Mouse (Mus musculus) hindbrain, embryonic 11.5 days (tissue): ENCODE data around the gene Kansl2. TPM values are rescaled to one million over a fixed set of nuclear protein-coding genes. Genes with fewer than 3 reads are reported as not detected.
A peak's percentile ranks its signal among the peaks of the same experiment; 100 is the strongest.

Experiments
- ATAC-seq: fragments of 200-750 bp; cut with Nextera tagmentation; 2 replicates; pipeline ENCODE4 v1.8.0; 2017; ENCODE audit warnings: mild to moderate bottlenecking, moderate TSS enrichment, moderate library complexity; ENCODE audit not compliant: low FRiP score
- DNase-seq: peaks from one replicate; pipeline ENCODE4 v3.0.0-alpha.2; 2015; ENCODE audit warnings: low spot score
- H3K27ac ChIP-seq: fragments of 300-500 bp; sonication (generic); 2 replicates; pipeline ENCODE4 v1.5.1; 2014; ENCODE audit warnings: mild to moderate bottlenecking, low read depth, low read length
- H3K27me3 ChIP-seq: fragments of 300-500 bp; sonication (generic); 2 replicates; pipeline ENCODE4 v1.6.1; 2014; ENCODE audit warnings: mild to moderate bottlenecking, low read length, moderate library complexity, mixed read lengths; ENCODE audit not compliant: control insufficient read depth, insufficient read depth
- H3K36me3 ChIP-seq: fragments of 300-500 bp; sonication (generic); 2 replicates; pipeline ENCODE4 v1.6.1; 2014; ENCODE audit warnings: mild to moderate bottlenecking, low read length, moderate library complexity, mixed read lengths; ENCODE audit not compliant: control insufficient read depth, insufficient read depth
- H3K4me1 ChIP-seq: fragments of 300-500 bp; sonication (generic); replicated peaks from 2 replicates; pipeline ENCODE4 v1.6.1; 2014; ENCODE audit warnings: low read length, mixed read lengths; ENCODE audit not compliant: control insufficient read depth, insufficient read depth
- H3K4me2 ChIP-seq: fragments of 300-500 bp; sonication (generic); replicated peaks from 2 replicates; pipeline ENCODE4 v1.6.1; 2014; ENCODE audit warnings: mild to moderate bottlenecking, low read depth, low read length
- H3K4me3 ChIP-seq: fragments of 300-500 bp; sonication (generic); 2 replicates; pipeline ENCODE4 v1.5.1; 2014; ENCODE audit warnings: low read depth, low read length
- H3K9ac ChIP-seq: fragments of 300-500 bp; sonication (generic); 2 replicates; pipeline ENCODE4 v1.6.1; 2014; ENCODE audit warnings: low read depth, low read length
- H3K9me3 ChIP-seq: fragments of 300-500 bp; sonication (generic); 2 replicates; pipeline ENCODE4 v1.6.1; 2016; ENCODE audit warnings: low read length; ENCODE audit not compliant: control insufficient read depth
- WGBS: fragments of 180-500 bp; shearing (Covaris S2); extraction: QIAGEN DNeasy Blood & Tissue Kit; methylation state at CpG from one replicate; pipeline ENCODE4 v1.1.7; 2014; 5-methylcytosine and 5-hydroxymethylcytosine counted together
- polyA plus RNA-seq: library from polyadenylated mRNA; unstranded; fragments of >200 nt; fragmentation: Nextera tagmentation; extraction: Ambion mirVana; gene quantifications from 2 replicates; pipeline ENCODE4 v1.2.1, GENCODE M21; 2014

The Kansl2 gene
- polyA plus RNA-seq, 1 experiment from 2014 or later = 127 TPM

GRCm38 (mm10) chr15:98512232-98512631 is 21.8 kb downstream of the Kansl2 start:
- Histone ChIP-seq H3K4me1 (no peaks in the 10 kb centered on the region), H3K9me3 (no peaks in the 10 kb centered on the region), H3K4me2 (no peak overlapping the region), H3K4me3 (no peak overlapping the region), H3K9ac (no peak overlapping the region), H3K36me3 (no peaks in the 10 kb centered on the region), H3K27ac (no peak overlapping the region), H3K27me3 (no peaks in the 10 kb centered on the region)
- 63% methylated on average over 8 of the region's 8 CpGs for WGBS
- ATAC-seq = no peak
- no peak for DNase-seq

GRCm38 (mm10) chr15:98511386-98511928 is 22.6 kb downstream of the Kansl2 start:
- ATAC-seq = no peak
- Histone ChIP-seq H3K9me3 (no peaks in the 10 kb centered on the region), H3K4me3 (no peak overlapping the region), H3K36me3 (no peaks in the 10 kb centered on the region), H3K27me3 (no peaks in the 10 kb centered on the region), H3K9ac (no peak overlapping the region), H3K27ac (no peak overlapping the region), H3K4me1 (no peaks in the 10 kb centered on the region), H3K4me2 (no peak overlapping the region)
- no peak for DNase-seq
- WGBS = 62% methylated on average over 13 of the region's 13 CpGs

- Histone ChIP-seq H3K27ac (no peak overlapping the region), H3K4me1 (no peaks in the 10 kb centered on the region), H3K27me3 (no peaks in the 10 kb centered on the region), H3K9me3 (no peaks in the 10 kb centered on the region), H3K36me3 (no peaks in the 10 kb centered on the region), H3K4me3 (peak overlapping the region; percentile 13; the same call in 1 of the 2 replicates), H3K4me2 (peak overlapping the region; percentile 38), H3K9ac (no peak overlapping the region)
- 0 out of 2 replicates have a peak, but pooled peaks have one; percentile 6 for ATAC-seq
- peak; percentile 93 for DNase-seq
- 27% methylated on average over 25 of the region's 25 CpGs for WGBS
Observed at GRCm38 (mm10) chr15:98510438-98511385, 23.4 kb downstream of the Kansl2 start.

GRCm38 (mm10) chr15:98509387-98509786 is 24.7 kb downstream of the Kansl2 start:
- ATAC-seq (no peak), DNase-seq (no peak)
- H3K4me2 ChIP-seq = no peak overlapping the region
- no peaks in the 10 kb centered on the region for H3K36me3 ChIP-seq
- H3K4me3 ChIP-seq = no peak overlapping the region
- 60% methylated on average over 2 of the region's 2 CpGs for WGBS
- H3K27ac ChIP-seq = no peak overlapping the region
- no peaks in the 10 kb centered on the region for H3K27me3 ChIP-seq
- no peaks in the 10 kb centered on the region for H3K4me1 ChIP-seq
- H3K9ac ChIP-seq = no peak overlapping the region
- H3K9me3 ChIP-seq = no peaks in the 10 kb centered on the region

- Histone ChIP-seq H3K36me3 (no peaks in the 10 kb centered on the region), H3K27ac (no peak overlapping the region), H3K4me3 (no peak overlapping the region), H3K4me2 (no peak overlapping the region), H3K27me3 (no peaks in the 10 kb centered on the region), H3K9ac (no peak overlapping the region), H3K4me1 (no peaks in the 10 kb centered on the region), H3K9me3 (no peaks in the 10 kb centered on the region)
- DNase-seq (no peak), ATAC-seq (no peak)
- 90% methylated on average over 5 of the region's 6 CpGs for WGBS
Observed at GRCm38 (mm10) chr15:98507321-98507720, 26.7 kb downstream of the Kansl2 start.

GRCm38 (mm10) chr15:98506253-98506957 is 27.7 kb downstream of the Kansl2 start:
- Histone ChIP-seq H3K4me2 (no peak overlapping the region), H3K4me1 (no peaks in the 10 kb centered on the region), H3K9me3 (no peaks in the 10 kb centered on the region), H3K36me3 (no peaks in the 10 kb centered on the region), H3K9ac (no peak overlapping the region), H3K27me3 (no peaks in the 10 kb centered on the region), H3K4me3 (no peak overlapping the region), H3K27ac (no peak overlapping the region)
- DNase-seq = no peak
- no peak for ATAC-seq
- WGBS = 82% methylated on average over 9 of the region's 9 CpGs

- Histone ChIP-seq H3K27me3 (no peaks in the 10 kb centered on the region), H3K4me1 (no peaks in the 10 kb centered on the region), H3K9me3 (no peaks in the 10 kb centered on the region), H3K4me3 (no peak overlapping the region), H3K36me3 (no peaks in the 10 kb centered on the region), H3K9ac (no peak overlapping the region), H3K27ac (no peak overlapping the region), H3K4me2 (no peak overlapping the region)
- WGBS = 17% methylated on average over 18 of the region's 18 CpGs
- ATAC-seq = no peak
- DNase-seq = peak; percentile 84
Observed at GRCm38 (mm10) chr15:98504514-98504913, 29.6 kb downstream of the Kansl2 start.

GRCm38 (mm10) chr15:98503317-98503716 is 30.7 kb downstream of the Kansl2 start:
- WGBS = 90% methylated on average over 3 of the region's 3 CpGs
- ATAC-seq = no peak

More at GRCm38 (mm10) chr15:98503317-98503716, 30.7 kb downstream of the Kansl2 start:
- Histone ChIP-seq H3K4me3 (no peak overlapping the region), H3K4me2 (no peak overlapping the region), H3K36me3 (no peaks in the 10 kb centered on the region), H3K27ac (no peak overlapping the region), H3K9me3 (no peaks in the 10 kb centered on the region), H3K9ac (no peak overlapping the region), H3K4me1 (no peaks in the 10 kb centered on the region), H3K27me3 (no peaks in the 10 kb centered on the region)
- no peak for DNase-seq
